Mouse (Mus musculus) liver, postnatal 0 days (tissue): ENCODE measurements around the gene Copb1. TPM values are rescaled to one million over a fixed set of nuclear protein-coding genes. Genes with fewer than 3 reads are reported as not detected.

Source experiments
- ATAC-seq: fragments of 200-750 bp; cut with Nextera tagmentation; 2 replicates; pipeline ENCODE4 v1.8.0; 2017; ENCODE audit warnings: mild to moderate bottlenecking, moderate library complexity
- DNase-seq: peaks from one replicate; pipeline ENCODE4 v3.0.0-alpha.2; 2016
- H3K27ac ChIP-seq: fragments of 300-500 bp; sonication (generic); 2 replicates; pipeline ENCODE4 v1.5.1; 2014; ENCODE audit warnings: antibody characterized with exemption, moderate library complexity, mild to moderate bottlenecking, low read depth
- H3K27me3 ChIP-seq: fragments of 300-500 bp; sonication (generic); 2 replicates; pipeline ENCODE4 v1.6.1; 2014; ENCODE audit warnings: low read length, control low read depth, mixed read lengths; ENCODE audit not compliant: insufficient read depth
- H3K36me3 ChIP-seq: fragments of 300-500 bp; sonication (generic); replicated peaks from 2 replicates; pipeline ENCODE4 v1.6.1; 2014; ENCODE audit warnings: mild to moderate bottlenecking, control low read depth, low read length, moderate library complexity, mixed read lengths; ENCODE audit not compliant: insufficient read depth
- H3K4me1 ChIP-seq: fragments of 300-500 bp; sonication (generic); 2 replicates; pipeline ENCODE4 v1.6.1; 2014; ENCODE audit warnings: antibody characterized with exemption, mild to moderate bottlenecking, control low read depth; ENCODE audit not compliant: insufficient read depth
- H3K4me2 ChIP-seq: fragments of 300-500 bp; sonication (generic); 2 replicates; pipeline ENCODE4 v1.6.1; 2014; ENCODE audit warnings: low read depth, mild to moderate bottlenecking, low read length, moderate library complexity, mixed read lengths
- H3K4me3 ChIP-seq: fragments of 300-500 bp; sonication (generic); 2 replicates; pipeline ENCODE4 v1.5.1; 2014; ENCODE audit warnings: low read depth, low read length
- H3K9ac ChIP-seq: fragments of 300-500 bp; sonication (generic); replicated peaks from 2 replicates; pipeline ENCODE4 v1.6.1; 2014; ENCODE audit warnings: mild to moderate bottlenecking, moderate library complexity
- H3K9me3 ChIP-seq: fragments of 300-500 bp; sonication (generic); 2 replicates; pipeline ENCODE4 v1.6.1; 2016; ENCODE audit warnings: mild to moderate bottlenecking, control low read depth, low read length, mixed read lengths
- CTCF ChIP-seq: sonication (generic); IDR thresholded peaks from 2 replicates; pipeline ENCODE4 v1.5.1; 2016; ENCODE audit warnings: antibody characterized with exemption, low read depth
- EP300 ChIP-seq: IDR thresholded peaks from 2 replicates; pipeline ENCODE4 v1.6.1; 2016; ENCODE audit warnings: antibody characterized with exemption, low read depth, mild to moderate bottlenecking
- WGBS: fragments of 180-500 bp; shearing (Covaris S2); extraction: QIAGEN DNeasy Blood & Tissue Kit; methylation state at CpG from one replicate; pipeline ENCODE4 v1.1.7; 2014; ENCODE audit not compliant: insufficient replicate concordance; 5-methylcytosine and 5-hydroxymethylcytosine counted together
- polyA plus RNA-seq: library from polyadenylated mRNA; unstranded; fragments of >200 nt; fragmentation: Nextera tagmentation; extraction: Ambion mirVana; gene quantifications from 2 replicates; pipeline ENCODE4 v1.2.1, GENCODE M21; 2015

Copb1 gene
- 51.4 and 53.2 TPM in 2 replicates for polyA plus RNA-seq

DNA sequence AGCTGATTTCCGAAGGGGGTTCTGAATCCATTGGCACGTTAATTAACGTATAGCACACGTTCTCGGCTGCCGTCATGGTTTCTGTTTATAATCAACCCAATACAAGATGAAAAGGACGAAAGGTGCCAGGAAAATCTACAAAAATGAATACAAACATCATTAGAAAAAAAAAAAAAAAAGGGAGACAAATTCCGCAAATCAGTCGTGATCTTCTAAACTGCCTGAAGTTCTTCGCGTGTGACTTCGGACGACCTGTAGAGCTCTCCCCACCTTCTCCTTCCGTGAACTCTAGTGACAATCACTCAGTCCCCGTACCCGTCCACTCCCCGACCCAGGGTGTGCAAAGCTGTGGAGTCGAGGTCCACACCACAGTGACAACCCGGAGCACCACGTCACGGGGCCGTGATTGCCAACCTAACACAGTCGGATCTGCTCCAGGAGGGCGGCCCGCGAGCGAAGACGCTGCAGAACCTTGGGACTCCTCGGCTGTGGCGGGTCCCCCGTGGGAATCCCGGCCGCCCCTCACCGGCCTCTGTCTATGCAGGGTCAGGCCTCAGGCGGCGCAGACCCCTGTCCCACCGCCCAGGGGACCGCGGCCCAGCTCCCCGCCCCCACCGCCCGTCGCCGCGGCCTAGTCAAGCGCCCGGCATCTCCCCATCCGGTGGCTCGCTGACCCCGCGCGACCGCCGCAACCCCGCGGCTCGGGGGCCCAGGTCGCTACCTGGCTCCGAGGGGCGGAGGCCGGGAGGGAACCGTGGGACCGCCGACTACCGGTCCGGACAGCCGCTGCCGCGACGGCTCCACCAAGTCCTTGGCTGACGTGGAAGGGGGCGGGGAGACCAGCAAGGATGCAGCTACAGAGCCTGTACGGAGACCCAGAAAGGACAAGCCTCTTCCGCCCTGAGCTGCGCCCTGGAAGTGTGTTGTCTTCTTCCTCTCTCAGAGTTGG lies at the start of gene Copb1:
TSS of gene Copb1 (minus strand) at position 827 of the 949 bp plus-strand sequence.
- peak; percentile 94 for DNase-seq
- ATAC-seq = peak; percentile 99
- peak within 1 kb of the TSS; percentile 95 for H3K9ac ChIP-seq
- peak within 1 kb of the TSS; percentile 96 for H3K4me3 ChIP-seq
- H3K27ac ChIP-seq = peak within 1 kb of the TSS; percentile 80
- H3K9me3 ChIP-seq = no peaks in the 10 kb centered on the region
- no peaks in the 10 kb centered on the region for H3K27me3 ChIP-seq
- TF ChIP-seq CTCF (0 out of 2 replicates have a peak, but pooled peaks have one; percentile 7), EP300 (no peak)
- WGBS = 2% methylated on average over 65 of the region's 75 CpGs
- peaks cover 16% of the 10 kb centered on the region for H3K36me3 ChIP-seq
- peaks cover 5% of the 10 kb centered on the region; the same call in 1 of the 2 replicates for H3K4me1 ChIP-seq
- peak within 1 kb of the TSS; percentile 80 for H3K4me2 ChIP-seq

DNA sequence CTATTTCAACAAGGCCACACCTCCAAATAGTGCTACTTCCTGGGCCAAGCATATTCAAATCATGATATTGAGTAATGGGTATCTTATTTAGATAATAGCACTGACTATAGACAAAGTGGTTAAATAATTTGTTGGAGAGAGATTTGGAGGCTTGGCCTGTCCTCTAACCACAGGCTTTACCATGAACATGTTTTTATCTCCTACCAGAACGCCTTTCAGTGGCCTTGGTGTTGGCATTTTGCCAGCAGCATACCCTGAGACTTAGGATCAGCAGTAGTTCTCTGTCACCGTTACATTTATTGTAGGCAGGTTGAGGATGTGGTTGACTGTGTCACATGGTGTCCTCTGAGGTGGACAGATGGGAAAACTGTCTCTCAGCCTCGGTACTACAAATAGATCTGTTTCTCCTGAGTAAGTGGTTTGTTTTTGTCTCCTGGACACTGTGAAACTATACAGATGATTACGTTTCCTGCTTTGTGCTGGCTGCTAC lies 46.8 kb upstream of the Copb1 start:
- TF ChIP-seq EP300 (no peak), CTCF (no peak)

DNA sequence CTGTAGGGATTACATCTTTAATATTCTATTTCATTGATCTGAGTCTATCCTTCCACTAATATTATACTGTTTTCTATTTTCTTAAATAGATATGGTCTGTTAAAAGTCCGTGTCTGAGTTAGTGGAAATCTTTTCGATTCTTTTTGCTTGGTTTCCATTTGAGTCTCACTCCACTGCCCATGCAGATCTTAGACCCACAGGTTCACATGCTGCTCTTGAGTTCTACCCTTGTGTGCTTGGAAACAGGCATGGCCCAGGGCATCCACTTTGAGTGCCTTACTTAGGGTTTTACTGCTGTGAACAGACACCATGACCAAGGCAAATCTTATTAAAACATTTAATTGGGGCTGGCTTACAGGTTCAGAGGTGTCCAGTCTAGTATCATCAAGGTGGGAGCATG lies 46.3 kb upstream of the Copb1 start:
- Histone ChIP-seq H3K9me3 (no peaks in the 10 kb centered on the region), H3K36me3 (no peaks in the 10 kb centered on the region), H3K9ac (no peak overlapping the region), H3K4me2 (no peak overlapping the region), H3K27ac (peak overlapping the region; percentile 51; the same call in 1 of the 2 replicates), H3K4me3 (no peak overlapping the region), H3K4me1 (peaks cover 3% of the 10 kb centered on the region; the same call in 1 of the 2 replicates), H3K27me3 (no peaks in the 10 kb centered on the region)
- ATAC-seq (no peak; the same call in 1 of the 2 replicates), DNase-seq (no peak)
- TF ChIP-seq CTCF (no peak), EP300 (no peak)
- whole genome bisulfite sequencing = 72% methylated on average over 2 of the region's 2 CpGs

More for the DNA sequence above, 46.8 kb upstream of the Copb1 start:
- Histone ChIP-seq H3K4me2 (no peak overlapping the region), H3K9ac (no peak overlapping the region), H3K27me3 (no peaks in the 10 kb centered on the region), H3K27ac (peak overlapping the region; percentile 51; the same call in 1 of the 2 replicates), H3K4me1 (peaks cover 3% of the 10 kb centered on the region; the same call in 1 of the 2 replicates), H3K36me3 (no peaks in the 10 kb centered on the region), H3K9me3 (no peaks in the 10 kb centered on the region), H3K4me3 (no peak overlapping the region)
- DNase-seq = peak; percentile 30
- peak; percentile 64 for ATAC-seq
- 27% methylated on average over 4 of the region's 4 CpGs for WGBS

DNA sequence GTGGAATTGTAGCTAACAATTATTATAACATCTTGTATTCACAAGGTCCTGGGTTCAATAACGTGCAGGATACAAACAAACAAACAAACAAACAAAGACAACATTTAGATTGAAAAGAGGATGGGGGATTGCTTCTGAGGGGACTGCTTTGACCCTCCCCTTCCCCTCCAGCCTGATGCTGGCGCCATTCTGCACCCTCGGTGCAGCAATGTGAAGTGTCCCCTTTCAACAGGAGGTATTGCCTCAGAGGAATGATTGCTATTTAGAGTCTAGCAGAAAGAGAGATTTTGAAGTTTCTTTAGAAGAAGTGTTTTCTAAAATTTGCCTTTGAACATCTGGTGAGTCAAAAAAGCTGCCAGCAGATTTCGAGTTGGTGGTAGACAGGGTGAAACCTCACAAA lies 44.7 kb upstream of the Copb1 start:
- no peak for DNase-seq
- 53% methylated on average over 4 of the region's 4 CpGs for WGBS
- no peak for ATAC-seq

DNA sequence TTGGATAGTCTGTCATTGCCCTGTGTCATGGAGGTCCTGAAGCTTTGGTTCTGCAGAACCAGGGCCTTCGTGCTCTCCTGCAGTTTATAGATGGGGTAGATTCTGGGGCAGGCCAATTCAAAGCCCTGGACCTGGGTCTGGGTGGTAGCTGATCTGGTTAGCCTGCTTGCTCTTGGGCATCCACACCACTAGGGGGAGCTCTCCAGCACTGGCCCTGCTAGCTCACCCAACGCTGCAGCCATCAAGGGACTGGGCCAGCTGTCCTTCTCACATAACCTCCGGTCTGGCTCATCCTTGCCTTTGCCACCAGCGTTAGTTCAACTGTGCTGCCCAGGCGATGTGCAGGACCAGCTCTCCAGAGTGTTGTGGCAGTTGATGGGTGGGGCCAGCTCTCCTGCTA lies 40.2 kb upstream of the Copb1 start:
- WGBS = 75% methylated on average over 5 of the region's 5 CpGs
- ATAC-seq (no peak), DNase-seq (peak; percentile 36)
- H3K4me2 ChIP-seq = no peak overlapping the region
- TF ChIP-seq CTCF = peak; percentile 59
- TF ChIP-seq EP300 = no peak
- H3K36me3 ChIP-seq = no peaks in the 10 kb centered on the region
- H3K4me3 ChIP-seq = no peak overlapping the region
- peaks cover 35% of the 10 kb centered on the region for H3K4me1 ChIP-seq
- H3K9me3 ChIP-seq = no peaks in the 10 kb centered on the region
- no peak overlapping the region for H3K9ac ChIP-seq
- no peak overlapping the region for H3K27ac ChIP-seq
- H3K27me3 ChIP-seq = no peaks in the 10 kb centered on the region

More for the DNA sequence above, 44.7 kb upstream of the Copb1 start:
- Histone ChIP-seq H3K4me3 (no peak overlapping the region), H3K36me3 (no peaks in the 10 kb centered on the region), H3K9ac (no peak overlapping the region), H3K27ac (no peak overlapping the region), H3K4me1 (peaks cover 3% of the 10 kb centered on the region; the same call in 1 of the 2 replicates), H3K9me3 (no peaks in the 10 kb centered on the region), H3K27me3 (no peaks in the 10 kb centered on the region), H3K4me2 (no peak overlapping the region)
- TF ChIP-seq EP300 (no peak), CTCF (no peak)

DNA sequence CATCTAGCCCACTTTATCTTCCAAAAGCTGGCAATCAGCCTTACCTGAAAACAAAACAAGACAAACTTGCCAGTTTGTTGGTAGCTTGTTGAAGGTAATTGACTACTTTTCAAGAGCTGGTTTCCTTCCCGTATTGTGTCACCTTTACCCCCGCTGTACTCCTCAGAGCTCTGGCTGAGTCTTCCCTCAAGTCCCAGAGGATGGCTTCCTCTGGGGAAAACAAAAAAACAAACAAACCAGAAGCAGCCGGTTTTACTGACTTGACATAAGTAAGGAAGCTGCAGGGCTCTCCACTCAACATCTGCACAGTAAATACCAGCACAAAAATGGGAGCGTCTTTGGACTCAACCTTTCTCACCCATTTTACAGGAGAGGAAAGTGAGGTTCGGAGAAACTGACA lies 39.4 kb upstream of the Copb1 start:
- H3K9me3 ChIP-seq = no peaks in the 10 kb centered on the region
- DNase-seq (no peak), ATAC-seq (no peak)
- peaks cover 35% of the 10 kb centered on the region for H3K4me1 ChIP-seq
- H3K36me3 ChIP-seq = no peaks in the 10 kb centered on the region
- H3K27ac ChIP-seq = peak overlapping the region; percentile 68
- TF ChIP-seq EP300 (no peak), CTCF (no peak)
- no peak overlapping the region for H3K4me2 ChIP-seq
- no peak overlapping the region for H3K9ac ChIP-seq
- no peak overlapping the region for H3K4me3 ChIP-seq
- 66% methylated on average over 5 of the region's 5 CpGs for WGBS
- no peaks in the 10 kb centered on the region for H3K27me3 ChIP-seq
